Mouse (Mus musculus): Measurements from ENCODE around the gene Ttll4. TPM values are rescaled to one million over a fixed set of nuclear protein-coding genes. Genes with fewer than 3 reads are reported as not detected.

Ttll4 gene
- 13.4 and 22.9 TPM in 2 replicates for total RNA-seq (2014; rRNA removed; ENCODE audit: low replicate concordance)
- 3.5 and 4.7 TPM in 2 replicates for polyA plus RNA-seq (2015; fragmentation: Nextera tagmentation; extraction: Ambion mirVana)

DNA sequence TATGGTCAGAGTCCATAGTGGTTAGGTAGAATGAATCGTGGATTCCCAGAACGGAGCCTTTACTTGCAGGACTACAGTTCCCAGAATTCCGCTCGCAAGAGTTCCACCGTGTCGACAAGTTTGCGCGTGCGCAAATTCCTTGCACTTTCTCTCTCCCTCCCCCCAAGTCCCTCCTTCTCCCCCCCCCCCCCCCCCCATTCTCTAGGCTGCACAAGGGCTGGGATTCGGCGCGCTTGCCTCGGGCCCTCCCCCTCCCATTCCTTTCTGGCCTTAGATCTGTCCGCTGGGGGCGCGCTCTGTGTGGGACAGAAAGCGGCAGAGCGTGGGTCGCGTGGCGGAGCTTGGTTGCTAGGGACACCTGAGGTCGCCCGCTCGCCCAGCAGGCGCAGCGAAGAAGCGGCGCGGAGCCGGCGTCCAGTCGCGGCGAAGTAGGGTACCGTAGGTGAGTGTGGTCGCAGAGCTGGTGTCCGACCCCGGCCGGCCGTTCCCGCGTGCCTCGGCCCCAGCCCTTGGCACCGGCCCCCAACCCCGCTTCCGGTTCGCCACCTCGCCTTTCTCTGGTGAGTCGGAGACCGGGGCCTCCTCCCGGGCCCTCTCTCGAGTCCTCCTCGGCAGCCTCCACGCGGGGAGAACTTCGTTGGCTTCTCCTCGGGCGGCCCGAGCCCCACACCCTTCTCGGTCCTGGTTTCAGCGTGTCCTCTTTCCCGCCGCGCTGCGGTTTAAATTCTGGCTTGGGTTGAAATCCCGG, at the start of gene Ttll4:
Gene Ttll4 (plus strand): TSS at position 298 of the 748 bp plus-strand sequence.
- H3K4me2 ChIP-seq (ENCODE audit: low read depth, low read length): peak within 1 kb of the TSS; percentile 76
- DNase-seq (ENCODE audit: low spot score) (peak; percentile 98), ATAC-seq (ENCODE audit: insufficient read depth, low read depth) (peak; percentile 99)
- peak within 1 kb of the TSS; percentile 73 for H3K9ac ChIP-seq (replicated peaks; ENCODE audit: low read depth, low read length)
- H3K4me3 ChIP-seq (ENCODE audit: low read depth, low read length): peak within 1 kb of the TSS; percentile 90
- no peaks in the 10 kb centered on the region for H3K9me3 ChIP-seq (replicated peaks; ENCODE audit: control insufficient read depth, low read length)
- H3K27ac ChIP-seq (ENCODE audit: low read depth): peak within 1 kb of the TSS; percentile 78
- TF ChIP-seq EP300 (IDR thresholded peaks at IDR 0.05; ENCODE audit: low read depth) (no peak), CTCF (IDR thresholded peaks at IDR 0.05; ENCODE audit: low read depth) (peak; percentile 82)
- under 1% methylated on average over 47 of the region's 66 CpGs for whole genome bisulfite sequencing
- H3K4me1 ChIP-seq (ENCODE audit: control insufficient read depth, insufficient read depth): peaks cover 29% of the 10 kb centered on the region
- H3K36me3 ChIP-seq (replicated peaks; ENCODE audit: control insufficient read depth, insufficient read depth, low read length): no peaks in the 10 kb centered on the region
- no peaks in the 10 kb centered on the region for H3K27me3 ChIP-seq (ENCODE audit: control insufficient read depth, insufficient read depth, low read length)

DNA sequence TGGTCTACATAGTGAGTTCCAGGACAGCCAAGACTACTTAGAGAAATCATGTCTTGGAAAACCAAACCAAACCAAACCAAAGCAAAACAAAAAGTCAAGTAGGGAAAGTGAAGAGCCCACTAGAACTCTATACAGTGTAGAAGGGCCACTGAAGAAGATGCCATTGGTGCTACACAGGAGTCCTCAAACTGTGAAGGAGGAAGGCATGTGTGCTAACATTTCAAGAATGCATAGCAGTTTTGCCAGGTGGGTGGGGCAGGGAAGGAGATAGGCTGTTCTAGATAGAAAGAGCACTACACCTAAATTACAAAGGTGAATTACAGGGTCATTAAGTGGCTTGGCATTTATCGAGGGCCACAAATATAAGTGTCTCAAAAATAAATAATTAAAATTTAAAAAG, 37.4 kb upstream of the Ttll4 start:
- Histone ChIP-seq H3K27me3 (ENCODE audit: control insufficient read depth, insufficient read depth, low read length) (no peaks in the 10 kb centered on the region), H3K4me1 (ENCODE audit: control insufficient read depth, insufficient read depth) (no peaks in the 10 kb centered on the region), H3K4me3 (ENCODE audit: low read depth, low read length) (no peak overlapping the region), H3K4me2 (ENCODE audit: low read depth, low read length) (no peak overlapping the region), H3K9ac (replicated peaks; ENCODE audit: low read depth, low read length) (no peak overlapping the region), H3K36me3 (replicated peaks; ENCODE audit: control insufficient read depth, insufficient read depth, low read length) (no peaks in the 10 kb centered on the region), H3K9me3 (replicated peaks; ENCODE audit: control insufficient read depth, low read length) (no peaks in the 10 kb centered on the region), H3K27ac (ENCODE audit: low read depth) (no peak overlapping the region)
- no peak for TF ChIP-seq EP300 (IDR thresholded peaks at IDR 0.05; ENCODE audit: low read depth)
- TF ChIP-seq CTCF (IDR thresholded peaks at IDR 0.05; ENCODE audit: low read depth): no peak
- ATAC-seq (ENCODE audit: insufficient read depth, low read depth) (no peak), DNase-seq (ENCODE audit: low spot score) (no peak)
- 85% methylated on average over 1 of the region's 1 CpGs for WGBS

GRCm38 (mm10) chr1:74626076-74626475, 35.5 kb upstream of the Ttll4 start:
- H3K4me3 ChIP-seq (ENCODE audit: low read depth, low read length): no peak overlapping the region
- no peaks in the 10 kb centered on the region for H3K36me3 ChIP-seq (replicated peaks; ENCODE audit: control insufficient read depth, insufficient read depth, low read length)
- no peak for TF ChIP-seq CTCF (IDR thresholded peaks at IDR 0.05; ENCODE audit: low read depth)
- TF ChIP-seq EP300 (IDR thresholded peaks at IDR 0.05; ENCODE audit: low read depth): no peak
- H3K4me2 ChIP-seq (ENCODE audit: low read depth, low read length): no peak overlapping the region
- WGBS: 55% methylated on average over 4 of the region's 4 CpGs
- no peak overlapping the region for H3K27ac ChIP-seq (ENCODE audit: low read depth)
- H3K27me3 ChIP-seq (ENCODE audit: control insufficient read depth, insufficient read depth, low read length): no peaks in the 10 kb centered on the region
- H3K9ac ChIP-seq (replicated peaks; ENCODE audit: low read depth, low read length): no peak overlapping the region
- no peaks in the 10 kb centered on the region for H3K9me3 ChIP-seq (replicated peaks; ENCODE audit: control insufficient read depth, low read length)
- DNase-seq (ENCODE audit: low spot score): no peak
- no peaks in the 10 kb centered on the region for H3K4me1 ChIP-seq (ENCODE audit: control insufficient read depth, insufficient read depth)
- no peak for ATAC-seq (ENCODE audit: insufficient read depth, low read depth)

- H3K9me3 ChIP-seq (replicated peaks; ENCODE audit: control insufficient read depth, low read length): no peaks in the 10 kb centered on the region
- no peak overlapping the region for H3K9ac ChIP-seq (replicated peaks; ENCODE audit: low read depth, low read length)
- H3K27ac ChIP-seq (ENCODE audit: low read depth): no peak overlapping the region
- H3K36me3 ChIP-seq (replicated peaks; ENCODE audit: control insufficient read depth, insufficient read depth, low read length): no peaks in the 10 kb centered on the region
- H3K4me1 ChIP-seq (ENCODE audit: control insufficient read depth, insufficient read depth): no peaks in the 10 kb centered on the region
- H3K4me3 ChIP-seq (ENCODE audit: low read depth, low read length): no peak overlapping the region
- no peak for TF ChIP-seq CTCF (IDR thresholded peaks at IDR 0.05; ENCODE audit: low read depth)
- TF ChIP-seq EP300 (IDR thresholded peaks at IDR 0.05; ENCODE audit: low read depth): no peak
- no peak overlapping the region for H3K4me2 ChIP-seq (ENCODE audit: low read depth, low read length)
- WGBS: 50% methylated on average over 7 of the region's 7 CpGs
- no peak for ATAC-seq (ENCODE audit: insufficient read depth, low read depth)
- H3K27me3 ChIP-seq (ENCODE audit: control insufficient read depth, insufficient read depth, low read length): no peaks in the 10 kb centered on the region
- DNase-seq (ENCODE audit: low spot score): no peak
Observed at GRCm38 (mm10) chr1:74628001-74628400, 33.5 kb upstream of the Ttll4 start.

DNA sequence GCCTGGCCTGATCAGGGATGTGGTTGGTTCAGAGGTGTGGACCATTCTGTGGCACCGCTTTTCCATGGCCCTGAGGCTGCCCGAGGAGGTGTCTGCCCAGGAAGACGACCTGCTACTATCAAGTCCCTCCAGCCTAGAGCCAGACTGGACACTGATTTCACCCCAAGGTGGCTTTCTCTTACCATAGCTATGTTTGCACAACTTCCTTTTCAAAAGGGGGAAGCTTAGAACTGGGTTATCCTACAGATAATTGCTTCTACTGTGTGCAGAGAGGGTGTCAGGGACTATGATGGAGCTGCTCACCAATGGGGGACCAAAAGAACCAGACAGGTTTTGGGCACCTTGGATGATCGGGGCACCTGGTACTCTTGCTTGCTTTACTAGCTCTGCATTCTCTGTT, 28.8 kb upstream of the Ttll4 start:
- Histone ChIP-seq H3K9ac (replicated peaks; ENCODE audit: low read depth, low read length) (no peak overlapping the region), H3K4me2 (ENCODE audit: low read depth, low read length) (no peak overlapping the region), H3K9me3 (replicated peaks; ENCODE audit: control insufficient read depth, low read length) (no peaks in the 10 kb centered on the region), H3K27me3 (ENCODE audit: control insufficient read depth, insufficient read depth, low read length) (no peaks in the 10 kb centered on the region), H3K36me3 (replicated peaks; ENCODE audit: control insufficient read depth, insufficient read depth, low read length) (no peaks in the 10 kb centered on the region), H3K4me1 (ENCODE audit: control insufficient read depth, insufficient read depth) (no peaks in the 10 kb centered on the region), H3K27ac (ENCODE audit: low read depth) (no peak overlapping the region), H3K4me3 (ENCODE audit: low read depth, low read length) (no peak overlapping the region)
- no peak for ATAC-seq (ENCODE audit: insufficient read depth, low read depth)
- no peak for DNase-seq (ENCODE audit: low spot score)
- TF ChIP-seq EP300 (IDR thresholded peaks at IDR 0.05; ENCODE audit: low read depth) (no peak), CTCF (IDR thresholded peaks at IDR 0.05; ENCODE audit: low read depth) (no peak)
- WGBS: 63% methylated on average over 4 of the region's 4 CpGs

All from heart, postnatal 0 days (tissue).